Mouse (Mus musculus) lung, postnatal 25 days (tissue): ENCODE data around the gene Aoc3.
A peak's percentile ranks its signal among the peaks of the same experiment; 100 is the strongest.
"Not testable (repeated sequence)": the region's sequence is repeated elsewhere in the genome, so short reads cannot be mapped to it uniquely, and the experiment has no call there.

ENCODE experiments used
- DNase-seq: peaks from one replicate; pipeline ENCODE4 v3.0.0; 2022; ENCODE audit warnings: low spot score

Gene Aoc3

DNA sequence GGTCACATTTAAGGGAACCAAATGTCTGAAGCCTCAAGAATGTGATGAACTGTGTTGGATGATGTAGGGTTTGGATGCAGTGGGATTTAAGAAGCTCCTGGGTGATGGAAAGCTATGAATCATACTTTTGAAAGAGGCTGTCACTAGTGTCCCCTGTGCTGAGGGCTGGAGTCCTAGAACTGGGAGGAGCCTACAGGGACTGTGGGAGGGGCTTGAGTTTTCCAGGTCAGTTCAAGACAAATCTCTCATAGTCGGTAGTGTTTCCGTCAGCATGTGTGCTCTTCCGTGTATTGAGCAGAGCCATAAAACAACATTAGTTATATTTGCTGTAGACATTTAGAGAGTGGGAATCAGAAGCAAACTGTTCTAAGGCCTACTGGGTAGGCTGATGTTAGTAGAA is 3.1 kb upstream of the Aoc3 start:
- DNase-seq = no peak

DNA sequence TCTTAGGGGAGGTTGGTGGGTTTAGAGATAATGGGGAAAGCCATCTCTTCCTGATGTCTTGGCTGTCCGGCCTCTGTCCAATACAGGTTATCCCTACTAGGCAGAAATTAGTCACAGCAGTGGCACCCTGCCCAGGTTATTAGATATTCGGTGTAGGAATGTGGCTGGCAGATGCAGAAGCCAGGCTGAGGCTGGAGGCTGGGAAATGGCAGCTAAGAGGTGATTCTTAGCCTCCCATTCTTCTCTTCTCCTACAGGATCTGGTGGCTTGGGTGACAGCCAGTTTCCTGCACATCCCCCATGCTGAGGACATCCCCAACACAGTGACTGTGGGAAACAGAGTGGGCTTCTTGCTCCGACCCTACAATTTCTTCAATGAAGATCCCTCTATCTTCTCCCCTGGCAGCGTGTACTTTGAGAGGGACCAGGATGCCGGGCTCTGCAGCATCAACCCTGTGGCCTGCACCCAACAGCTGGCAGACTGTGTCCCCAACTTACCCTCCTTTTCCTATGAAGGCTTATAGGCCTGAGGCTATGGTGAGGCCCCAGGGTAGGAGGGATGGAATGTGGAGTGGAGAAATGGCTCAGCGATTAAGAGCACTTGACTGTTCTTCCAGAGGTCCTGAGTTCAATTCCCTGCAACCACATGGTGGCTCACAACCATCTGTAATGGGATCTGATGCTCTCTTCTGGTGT is 1.3 kb upstream of the Aoc3 start:
- DNase-seq = no peak

DNA sequence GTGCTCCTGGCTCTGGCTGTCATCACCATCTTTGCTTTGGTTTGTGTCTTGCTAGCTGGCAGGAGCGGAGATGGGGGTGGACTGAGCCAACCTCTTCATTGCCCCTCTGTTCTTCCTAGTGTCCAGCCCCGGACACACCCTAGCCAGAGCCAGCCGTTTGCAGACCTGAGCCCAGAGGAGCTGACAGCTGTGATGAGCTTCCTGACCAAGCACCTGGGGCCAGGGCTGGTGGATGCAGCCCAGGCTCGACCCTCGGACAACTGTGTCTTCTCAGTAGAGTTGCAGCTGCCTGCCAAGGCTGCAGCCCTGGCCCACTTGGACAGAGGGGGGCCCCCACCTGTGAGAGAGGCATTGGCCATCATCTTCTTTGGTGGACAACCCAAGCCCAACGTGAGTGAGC is 556 bp downstream of the Aoc3 start:
- not testable (repeated sequence) for DNase-seq

DNA sequence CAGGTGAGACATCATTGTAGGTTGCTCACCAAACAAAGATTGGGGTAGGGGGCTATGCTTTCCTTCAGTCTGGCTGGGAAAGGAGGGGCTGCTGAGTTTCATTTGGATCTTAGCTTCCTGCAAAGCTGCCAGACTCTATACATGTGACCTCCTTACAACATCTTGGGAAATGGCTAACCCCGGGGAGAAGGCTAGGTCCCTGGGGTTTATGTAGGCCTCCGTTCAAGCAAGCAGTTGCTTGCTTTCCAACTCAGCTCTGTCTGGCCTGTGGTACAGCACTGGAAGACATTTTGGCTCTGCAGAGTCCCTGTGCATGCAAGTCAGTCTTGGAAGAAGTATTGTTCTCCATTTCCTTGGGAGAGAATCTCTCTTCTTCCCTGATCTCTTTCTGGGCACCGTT is 2.1 kb downstream of the Aoc3 start:
- no peak for DNase-seq

DNA sequence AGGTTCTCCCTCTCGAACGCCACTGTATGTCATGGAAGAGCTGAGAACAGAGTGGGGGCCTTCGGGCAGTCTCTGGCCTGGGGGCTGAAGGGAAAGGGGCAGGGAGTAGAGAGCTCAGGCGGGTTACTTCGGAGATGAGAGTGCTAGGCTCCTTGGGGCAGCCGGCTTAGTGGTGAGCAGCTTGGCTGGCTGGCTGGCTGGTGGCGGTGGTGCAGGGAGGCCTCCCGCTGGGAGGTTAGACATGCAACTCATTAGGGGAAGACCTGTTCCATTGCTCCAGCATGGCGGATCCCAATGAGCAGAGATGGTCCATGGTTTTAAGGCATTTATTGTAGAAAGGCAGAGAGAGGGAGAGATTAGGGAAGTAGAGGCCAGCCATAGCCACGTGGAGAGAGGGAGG is 3.6 kb downstream of the Aoc3 start:
- DNase-seq = no peak

DNA sequence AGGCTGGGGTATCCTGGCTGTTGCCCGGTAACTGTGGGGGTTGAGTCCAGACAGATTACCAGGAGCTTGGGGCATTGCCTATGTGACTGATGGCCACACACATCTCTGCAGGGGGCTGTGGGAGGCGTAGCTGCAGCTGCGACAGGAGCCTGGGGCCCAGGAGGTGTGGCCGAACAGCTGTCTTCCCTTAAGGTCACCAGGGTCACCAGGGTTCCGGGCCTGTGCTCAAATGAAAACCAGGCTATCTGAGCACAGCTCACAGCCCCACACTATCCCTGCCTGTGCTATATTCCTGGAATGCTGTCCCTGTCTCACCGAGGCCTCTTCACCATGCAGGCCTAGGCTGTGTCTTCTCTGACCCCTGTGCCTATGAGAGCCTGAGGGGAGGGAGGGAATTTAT is 4.1 kb downstream of the Aoc3 start:
- DNase-seq = no peak

DNA sequence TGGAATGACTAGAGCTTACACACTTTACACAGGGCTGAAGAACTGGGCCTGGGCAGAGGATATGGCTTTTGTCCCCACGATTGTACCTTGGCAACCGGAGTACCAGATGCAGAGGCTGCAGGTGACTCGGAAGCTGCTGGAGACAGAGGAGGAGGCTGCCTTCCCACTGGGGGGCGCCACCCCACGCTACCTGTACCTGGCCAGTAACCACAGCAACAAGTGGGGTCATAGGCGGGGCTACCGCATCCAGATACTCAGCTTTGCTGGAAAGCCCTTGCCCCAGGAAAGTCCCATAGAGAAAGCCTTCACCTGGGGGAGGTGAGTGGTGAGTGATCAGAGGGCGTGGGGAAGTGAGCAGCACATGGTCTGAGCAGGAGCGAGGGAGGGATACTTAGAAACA is 5.3 kb downstream of the Aoc3 start:
- no peak for DNase-seq

DNA sequence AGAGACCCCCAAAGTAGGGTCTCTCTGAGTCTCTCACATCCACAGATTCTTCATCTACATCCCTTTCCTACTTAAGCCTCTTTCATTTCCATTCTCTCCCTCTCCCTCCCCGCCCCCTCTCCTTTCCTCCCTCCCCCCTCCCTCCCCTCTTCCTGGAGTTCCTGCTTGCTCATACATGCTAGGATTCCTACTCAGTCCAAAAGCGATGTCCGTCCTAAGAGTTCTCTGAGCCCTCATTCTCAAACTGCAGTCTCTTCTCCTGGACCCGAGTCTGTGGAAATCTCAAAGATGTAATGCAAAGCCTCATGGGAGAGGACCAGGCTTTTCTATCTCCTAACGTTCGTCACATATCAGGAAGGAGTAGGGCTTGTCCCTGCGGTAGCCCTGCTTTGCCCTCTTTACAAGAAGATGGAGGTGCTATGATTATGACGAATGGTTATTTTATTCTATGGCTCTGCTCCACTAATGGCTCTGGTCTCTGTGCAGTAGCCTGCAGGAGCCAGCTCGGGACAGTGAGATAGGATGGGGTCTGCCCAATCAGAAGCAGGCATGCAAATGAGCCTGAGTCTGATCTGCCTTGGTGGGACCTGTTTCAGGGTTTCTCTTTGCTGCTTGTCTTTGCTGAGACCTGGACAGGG is 7.8 kb downstream of the Aoc3 start:
- no peak for DNase-seq

DNA sequence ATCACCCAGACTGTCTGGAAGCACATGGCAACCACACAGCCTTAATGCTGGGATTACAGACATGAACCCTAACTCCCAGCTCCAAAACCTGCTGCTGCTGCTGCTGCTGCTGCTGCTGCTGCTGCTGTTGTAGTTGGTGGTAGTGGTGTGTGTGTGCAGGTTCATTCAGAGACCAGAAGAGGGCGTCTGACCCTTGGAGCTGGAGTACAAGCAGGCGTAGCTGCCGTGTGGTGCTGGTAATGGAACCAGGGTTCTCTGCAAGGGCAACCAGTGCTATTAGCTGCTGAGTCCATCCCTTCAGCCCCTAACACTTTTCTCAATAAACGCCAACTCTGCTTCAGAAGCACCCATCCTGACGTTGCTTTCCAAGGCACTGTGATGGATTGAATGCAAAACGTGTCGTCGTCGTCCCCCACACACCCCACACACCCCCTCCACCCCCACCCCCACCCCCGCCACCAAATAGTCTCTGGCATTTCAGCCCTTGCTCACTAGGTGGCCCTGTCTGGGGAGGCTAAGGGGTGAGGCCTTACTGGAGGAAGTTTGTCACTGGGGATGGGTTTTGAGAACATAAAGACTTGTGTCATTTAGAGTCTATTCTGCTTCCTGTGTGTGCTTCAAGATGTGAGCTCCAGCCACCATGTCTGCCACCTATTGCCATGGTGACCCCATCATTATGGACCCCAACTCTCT is 16.8 kb downstream of the Aoc3 start:
- no peak for DNase-seq

DNA sequence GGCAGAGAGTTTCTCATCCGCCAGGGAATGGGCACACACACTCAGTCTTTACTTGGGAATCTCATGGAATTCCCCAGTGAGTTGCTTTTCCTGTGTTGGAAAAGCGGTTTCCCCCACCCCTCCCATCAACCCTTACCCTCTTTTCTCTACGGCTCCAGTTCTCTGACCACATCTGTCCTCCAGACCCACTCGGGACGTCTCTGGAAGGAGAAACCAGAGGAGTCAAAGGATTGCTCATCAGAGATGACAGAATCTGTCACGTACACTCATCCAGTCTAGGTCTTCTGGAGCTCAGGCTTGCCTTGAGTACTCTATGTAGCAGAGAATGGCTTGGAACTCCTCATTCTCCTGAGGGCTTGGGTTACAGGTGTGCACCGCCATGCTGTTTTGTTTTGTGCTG is 18.4 kb downstream of the Aoc3 start:
- no peak for DNase-seq

DNA sequence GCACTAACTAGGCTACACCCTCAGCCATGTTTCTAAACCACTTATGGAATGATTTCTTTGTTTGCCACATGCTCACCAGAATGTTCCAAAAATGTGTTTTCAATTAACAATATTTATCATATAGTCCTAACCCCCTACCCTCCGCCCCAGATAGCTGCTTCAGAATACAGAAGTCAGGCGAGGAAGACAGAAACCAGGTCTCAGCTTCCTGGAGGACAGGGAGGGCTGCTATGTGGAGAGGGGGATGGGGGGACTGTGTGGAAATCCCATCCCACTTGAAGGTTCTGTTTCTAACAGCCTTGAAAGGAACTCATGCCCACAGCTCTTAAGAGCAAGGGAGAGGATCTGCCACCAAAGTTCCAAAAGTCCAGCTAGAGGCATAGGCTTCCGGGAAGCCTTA is 18.8 kb downstream of the Aoc3 start:
- no peak for DNase-seq

DNA sequence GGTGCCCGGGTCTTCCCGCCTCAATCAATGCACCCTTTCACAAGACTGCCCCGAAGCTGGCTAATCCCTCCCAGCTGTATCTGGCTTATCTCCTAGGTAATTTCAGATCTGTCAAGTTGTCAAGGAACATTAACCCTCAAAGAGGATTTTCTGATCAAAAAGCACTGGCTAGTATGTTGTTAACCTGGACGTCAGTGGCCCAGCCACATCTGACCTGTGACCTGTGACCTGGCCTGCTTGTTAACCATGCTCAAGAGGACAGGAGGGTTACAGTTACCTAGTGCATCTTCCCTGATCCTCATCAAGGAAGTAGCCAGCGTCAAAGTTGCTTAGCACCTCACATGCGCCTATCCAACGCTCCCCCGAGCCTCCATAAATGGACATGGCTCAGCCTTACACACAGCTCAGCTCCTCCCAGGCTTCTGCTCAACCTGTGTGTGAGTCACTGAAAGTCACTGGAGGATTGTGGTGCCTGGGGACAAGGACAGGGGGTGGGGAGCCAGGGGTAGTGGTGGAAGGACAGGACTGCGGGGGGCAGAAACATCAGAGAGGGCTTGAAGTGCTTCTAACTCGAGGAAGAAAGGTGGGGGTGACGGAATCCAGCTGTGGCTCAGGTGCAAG is 20.8 kb downstream of the Aoc3 start:
- no peak for DNase-seq

DNA sequence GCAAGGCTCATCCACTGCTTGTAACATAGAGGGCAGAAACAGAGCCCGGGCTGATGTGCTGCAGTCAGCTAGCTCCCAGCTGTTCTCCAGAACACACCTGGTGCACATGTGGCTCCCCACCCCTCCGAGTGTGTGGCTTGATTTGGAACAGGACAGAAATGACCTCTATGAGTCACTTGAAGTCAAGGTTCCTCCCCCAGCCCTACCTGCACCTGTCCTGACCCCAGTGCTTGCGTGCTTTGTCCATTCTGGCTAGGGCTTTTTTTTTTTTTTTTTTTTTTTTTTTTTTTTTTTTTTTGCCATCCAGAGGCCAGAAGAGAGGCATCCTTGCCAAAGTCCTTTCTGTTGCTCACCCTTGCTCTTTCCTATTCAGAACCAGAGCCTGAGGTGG is 21.3 kb downstream of the Aoc3 start:
- DNase-seq = no peak

DNA sequence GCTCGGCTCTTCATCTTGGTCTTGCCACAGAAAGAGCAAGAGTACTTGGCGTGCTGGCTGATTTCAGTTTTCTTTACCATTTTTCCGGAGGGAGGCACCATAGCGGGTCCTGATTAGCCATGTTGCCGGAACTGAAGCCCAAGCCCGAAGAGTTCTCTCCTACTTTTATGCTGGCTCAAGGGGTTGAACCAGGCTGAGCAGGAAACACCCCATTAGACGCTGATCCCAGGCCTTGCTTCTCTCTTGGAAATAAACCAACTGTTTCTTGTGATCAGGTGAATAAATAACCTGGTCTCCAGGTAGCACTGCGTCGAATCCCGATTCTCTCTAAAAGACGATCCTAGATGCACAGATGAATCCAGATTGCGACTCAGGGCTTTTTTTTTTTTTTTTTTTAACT is 23.0 kb downstream of the Aoc3 start:
- no peak for DNase-seq

DNA sequence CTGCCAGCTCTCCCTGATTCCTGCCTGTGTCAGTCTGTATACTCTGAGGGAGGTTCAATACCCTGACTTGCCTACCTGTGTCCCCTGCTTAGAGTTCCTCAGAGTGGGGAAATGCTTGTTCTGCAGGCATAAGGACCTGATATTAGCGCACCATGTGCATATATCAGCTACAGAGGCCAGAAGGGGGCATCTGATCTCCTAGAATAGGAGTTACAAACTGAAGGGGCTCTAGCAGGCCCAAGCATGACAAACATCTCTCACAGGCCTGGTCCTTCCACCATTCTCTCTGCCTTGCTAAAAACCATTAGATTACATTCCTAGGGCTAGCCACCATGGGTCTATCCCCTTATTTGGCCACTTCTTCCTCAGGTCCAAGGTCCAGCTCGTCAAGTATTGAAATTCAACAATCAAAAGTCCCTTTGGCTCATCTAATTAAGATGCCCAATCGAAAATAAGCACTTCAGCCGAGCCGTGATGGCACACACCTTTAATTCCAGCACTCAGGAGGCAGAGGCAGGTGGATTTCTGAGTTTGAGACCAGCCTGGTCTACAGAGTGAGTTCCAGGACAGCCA is 24.1 kb downstream of the Aoc3 start:
- no peak for DNase-seq

DNA sequence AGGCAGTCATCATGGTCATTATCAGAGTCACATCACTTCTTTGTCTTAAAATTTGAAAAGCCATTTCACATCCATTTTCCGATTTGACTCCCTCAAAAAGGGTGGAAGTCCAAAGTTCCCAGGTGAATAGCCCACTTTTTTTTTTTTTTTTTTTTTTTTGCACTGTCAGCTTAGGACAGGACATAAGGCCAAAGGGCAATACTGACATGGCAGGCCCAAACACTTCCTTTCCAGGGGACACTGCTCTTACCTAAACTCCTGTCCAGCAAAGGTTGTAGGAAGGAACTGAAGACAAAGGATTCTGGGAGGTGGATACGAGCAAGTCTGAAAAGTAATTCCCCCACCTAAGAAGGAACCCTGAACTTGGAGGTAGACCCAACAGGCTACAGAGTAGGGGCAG is 25.5 kb downstream of the Aoc3 start:
- no peak for DNase-seq

DNA sequence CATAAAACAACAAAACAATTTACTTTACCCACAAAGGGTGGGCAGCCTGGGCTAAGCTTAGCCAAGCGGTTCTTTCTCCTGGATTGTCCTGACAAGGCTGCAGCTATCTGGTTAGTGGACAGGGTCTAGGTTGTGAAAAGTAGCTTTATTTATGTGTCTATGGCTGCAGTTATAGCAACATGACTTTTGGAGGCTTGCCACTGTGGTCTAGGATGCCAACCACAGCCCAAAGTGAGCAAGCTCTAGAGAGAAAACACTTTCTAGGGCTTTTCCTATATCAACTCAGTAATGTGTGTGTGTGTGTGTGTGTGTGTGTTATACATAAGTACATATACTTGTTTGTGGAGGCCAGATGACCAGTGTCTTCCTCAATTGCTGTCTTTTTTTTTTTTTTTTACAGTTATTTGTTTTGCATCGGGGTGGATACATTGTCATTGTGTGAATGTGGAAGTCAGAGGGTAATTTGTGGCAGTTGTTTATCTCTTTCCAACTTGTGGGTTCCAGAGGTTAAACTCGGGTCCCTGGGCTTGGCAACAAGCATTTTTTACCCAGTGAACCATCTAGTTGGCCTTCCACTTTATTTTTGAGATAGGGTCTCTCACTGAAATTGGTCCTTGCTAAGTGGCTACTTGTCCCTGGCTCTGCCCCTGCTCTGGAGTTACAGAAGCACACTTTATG is 27.2 kb downstream of the Aoc3 start:
- no peak for DNase-seq

DNA sequence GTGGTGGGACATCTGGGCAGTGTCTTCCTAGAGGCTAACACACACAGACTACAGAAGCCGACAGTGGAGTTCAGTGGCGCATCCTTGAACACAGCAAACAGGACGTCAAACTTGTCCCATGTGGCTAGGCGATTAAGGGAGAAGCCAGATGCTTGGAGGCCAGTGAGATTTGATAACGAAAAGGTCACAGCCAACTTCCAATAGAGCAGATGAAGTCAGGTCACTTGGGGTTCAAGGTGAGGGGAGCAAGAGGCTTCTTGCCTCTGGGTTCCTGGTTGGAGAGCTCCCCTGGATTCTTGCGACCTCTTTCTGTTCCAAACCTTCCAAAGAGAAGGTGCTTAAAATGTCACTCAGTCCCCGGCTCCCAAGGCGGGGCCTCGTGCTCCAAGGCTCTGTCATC is 29.4 kb downstream of the Aoc3 start:
- DNase-seq = no peak

DNA sequence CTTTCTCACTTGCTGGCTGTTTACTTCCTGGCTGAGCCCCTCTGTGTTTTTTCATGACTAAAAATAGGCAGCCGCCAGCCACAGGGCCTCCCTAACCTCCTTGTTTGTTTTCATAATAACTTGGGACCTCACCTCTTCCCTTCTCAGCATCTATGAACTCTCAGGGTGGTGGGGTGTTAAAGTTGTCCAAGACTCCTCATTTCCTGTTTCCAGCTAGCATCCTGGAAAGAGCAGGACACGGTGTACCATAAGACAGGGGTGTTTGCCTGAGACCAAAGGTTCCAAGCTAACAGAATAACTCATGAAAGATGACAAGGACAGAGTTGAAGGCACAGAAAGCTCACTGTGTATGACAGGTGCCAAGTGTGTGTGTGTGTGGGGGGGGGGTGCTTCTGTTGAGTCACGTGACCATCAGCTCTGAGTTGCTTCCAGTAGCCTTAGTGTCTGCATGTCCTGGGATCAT is 30.3 kb downstream of the Aoc3 start:
- peak; percentile 50 for DNase-seq

DNA sequence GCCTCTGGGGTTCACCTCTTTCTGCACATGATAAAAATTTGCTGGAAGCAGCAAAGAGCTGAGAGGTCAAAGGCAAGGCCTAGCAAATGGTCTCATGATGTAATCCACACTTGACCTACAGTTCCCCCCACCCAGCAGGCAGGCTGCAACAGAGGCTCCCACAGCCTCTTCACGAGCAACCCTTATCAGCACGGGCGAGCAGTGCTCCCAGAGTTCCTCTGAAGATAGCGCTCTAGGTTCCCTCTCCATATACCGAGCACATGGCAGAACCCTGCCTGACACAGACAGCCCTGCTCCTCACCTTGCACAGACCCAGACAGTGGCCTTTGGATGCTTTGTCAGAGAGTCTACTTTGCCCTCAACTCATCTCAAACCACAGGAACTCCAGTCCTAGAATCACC is 34.1 kb downstream of the Aoc3 start:
- DNase-seq = no peak

DNA sequence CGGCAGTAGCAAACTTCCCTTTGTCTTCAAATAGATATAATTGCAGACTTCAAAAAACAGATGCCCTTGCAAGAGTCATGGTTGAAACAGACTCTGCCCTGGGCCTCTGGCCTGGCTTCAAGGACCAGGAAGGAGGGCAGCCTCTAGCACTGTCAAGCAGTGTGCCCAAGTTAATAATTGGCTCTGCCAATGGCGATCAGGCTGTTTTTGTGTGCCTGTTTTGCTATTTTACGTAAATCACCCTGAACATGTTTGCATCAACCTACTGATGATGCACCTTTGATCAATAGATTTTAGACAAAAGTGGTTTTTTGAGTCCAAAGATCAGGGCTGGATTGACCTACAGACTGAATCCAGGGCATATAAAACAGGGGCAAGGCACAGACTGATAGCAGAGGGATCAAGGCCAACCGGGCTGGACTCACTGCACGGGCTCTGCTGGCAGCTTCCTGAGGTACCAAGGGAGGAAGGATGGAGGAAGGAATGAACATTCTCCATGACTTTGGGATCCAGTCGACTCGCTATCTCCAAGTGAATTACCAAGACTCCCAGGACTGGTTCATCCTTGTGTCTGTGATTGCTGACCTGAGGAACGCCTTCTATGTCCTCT is 37.0 kb downstream of the Aoc3 start, which contains the start of gene G6pc:
Gene G6pc, plus strand, starts transcription at position 236 of the 610 bp plus-strand sequence.
- no peak for DNase-seq

DNA sequence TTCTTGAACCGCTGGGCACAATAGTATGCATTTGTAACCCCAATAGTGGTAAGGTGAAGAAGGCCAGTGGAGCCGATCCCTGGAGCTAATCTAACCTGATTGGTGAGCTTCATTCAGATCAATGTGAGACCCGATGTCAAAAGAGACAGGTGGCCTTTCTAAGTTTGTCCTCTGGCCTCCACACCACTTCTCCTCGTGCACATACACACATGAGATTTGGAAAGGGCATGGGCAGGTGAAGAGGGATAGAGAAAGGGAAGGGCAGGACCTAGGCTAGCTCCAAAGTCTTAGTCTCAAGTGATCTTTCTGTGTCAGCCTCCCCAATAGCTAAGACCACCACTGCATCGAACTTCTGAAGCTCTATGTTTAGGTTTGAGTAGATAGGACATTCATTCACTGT is 39.7 kb downstream of the Aoc3 start:
- DNase-seq = no peak
